Mouse (Mus musculus) liver, embryonic 12.5 days (tissue): ENCODE data around the gene Marveld3. TPM values are rescaled to one million over a fixed set of nuclear protein-coding genes. Genes with fewer than 3 reads are reported as not detected.
A peak's percentile ranks its signal among the peaks of the same experiment; 100 is the strongest.

Source experiments
- ATAC-seq: fragments of 200-750 bp; cut with Nextera tagmentation; 2 replicates; pipeline ENCODE4 v1.8.0; 2017; ENCODE audit warnings: moderate number of reproducible peaks, mild to moderate bottlenecking, moderate library complexity
- H3K27ac ChIP-seq: fragments of 300-500 bp; sonication (generic); 2 replicates; pipeline ENCODE4 v1.5.1; 2016; ENCODE audit warnings: mild to moderate bottlenecking
- H3K27me3 ChIP-seq: fragments of 300-500 bp; sonication (generic); replicated peaks from 2 replicates; pipeline ENCODE4 v1.6.1; 2016; ENCODE audit warnings: mild to moderate bottlenecking, moderate library complexity
- H3K36me3 ChIP-seq: fragments of 300-500 bp; sonication (generic); 2 replicates; pipeline ENCODE4 v1.6.1; 2016; ENCODE audit warnings: mild to moderate bottlenecking, moderate library complexity
- H3K4me1 ChIP-seq: fragments of 300-500 bp; sonication (generic); 2 replicates; pipeline ENCODE4 v1.6.1; 2016
- H3K4me2 ChIP-seq: fragments of 300-500 bp; sonication (generic); 2 replicates; pipeline ENCODE4 v1.6.1; 2016; ENCODE audit warnings: mild to moderate bottlenecking, moderate library complexity
- H3K4me3 ChIP-seq: fragments of 300-500 bp; sonication (generic); 2 replicates; pipeline ENCODE4 v1.5.1; 2016; ENCODE audit warnings: mild to moderate bottlenecking, moderate library complexity
- H3K9ac ChIP-seq: fragments of 300-500 bp; sonication (generic); 2 replicates; pipeline ENCODE4 v1.6.1; 2016; ENCODE audit warnings: mild to moderate bottlenecking, moderate library complexity
- H3K9me3 ChIP-seq: fragments of 300-500 bp; sonication (generic); replicated peaks from 2 replicates; pipeline ENCODE4 v1.6.1; 2016; ENCODE audit warnings: mild to moderate bottlenecking, moderate library complexity
- WGBS: fragments of 180-500 bp; shearing (Covaris S2); methylation state at CpG from one replicate; pipeline ENCODE4 v1.1.7; 2016; ENCODE audit not compliant: insufficient replicate concordance; 5-methylcytosine and 5-hydroxymethylcytosine counted together
- polyA plus RNA-seq: library from polyadenylated mRNA; unstranded; fragments of >200 nt; fragmentation: Nextera tagmentation; extraction: Ambion mirVana; gene quantifications from 2 replicates; pipeline ENCODE4 v1.2.1, GENCODE M21; 2016

The Marveld3 gene
- polyA plus RNA-seq, 1 experiment from 2014 or later = 0.15 TPM

- no peaks in the 10 kb centered on the region for H3K9me3 ChIP-seq
- H3K4me1 ChIP-seq = no peaks in the 10 kb centered on the region
- ATAC-seq = no peak
- H3K4me2 ChIP-seq = no peak within 1 kb of the TSS
- no peak within 1 kb of the TSS for H3K9ac ChIP-seq
- no peak within 1 kb of the TSS for H3K4me3 ChIP-seq
- no peaks in the 10 kb centered on the region for H3K27me3 ChIP-seq
- 69% methylated on average over 8 of the region's 8 CpGs for WGBS
- no peak within 1 kb of the TSS for H3K27ac ChIP-seq
- no peaks in the 10 kb centered on the region for H3K36me3 ChIP-seq
Observed at GRCm38 (mm10) chr8:109990224-109990623, 28.2 kb upstream of the Marveld3 start, which contains the start of gene Tat. Tat (plus strand) TSS chr8:109990437.

- H3K27me3 ChIP-seq = no peaks in the 10 kb centered on the region
- H3K4me3 ChIP-seq = no peak overlapping the region
- 79% methylated on average over 8 of the region's 8 CpGs for WGBS
- H3K27ac ChIP-seq = no peak overlapping the region
- H3K9me3 ChIP-seq = no peaks in the 10 kb centered on the region
- no peak overlapping the region for H3K9ac ChIP-seq
- no peak overlapping the region for H3K4me2 ChIP-seq
- H3K4me1 ChIP-seq = no peaks in the 10 kb centered on the region
- no peaks in the 10 kb centered on the region for H3K36me3 ChIP-seq
- ATAC-seq = no peak
Observed at GRCm38 (mm10) chr8:109989151-109989550, 27.1 kb upstream of the Marveld3 start.

- 65% methylated on average over 7 of the region's 7 CpGs for WGBS
Observed at GRCm38 (mm10) chr8:109987776-109988175, 25.8 kb upstream of the Marveld3 start.

GRCm38 (mm10) chr8:109986384-109986783, 24.4 kb upstream of the Marveld3 start:
- H3K27me3 ChIP-seq = no peaks in the 10 kb centered on the region
- H3K27ac ChIP-seq = no peak overlapping the region
- H3K4me2 ChIP-seq = no peak overlapping the region
- no peak overlapping the region for H3K9ac ChIP-seq
- H3K36me3 ChIP-seq = no peaks in the 10 kb centered on the region
- H3K4me1 ChIP-seq = no peaks in the 10 kb centered on the region
- H3K4me3 ChIP-seq = no peak overlapping the region
- peak; percentile 32; the same call in 1 of the 2 replicates for ATAC-seq
- WGBS = 55% methylated on average over 7 of the region's 7 CpGs
- no peaks in the 10 kb centered on the region for H3K9me3 ChIP-seq

More at GRCm38 (mm10) chr8:109987776-109988175, 25.8 kb upstream of the Marveld3 start:
- no peaks in the 10 kb centered on the region for H3K9me3 ChIP-seq
- H3K27ac ChIP-seq = no peak overlapping the region
- H3K4me2 ChIP-seq = no peak overlapping the region
- no peak for ATAC-seq
- no peaks in the 10 kb centered on the region for H3K4me1 ChIP-seq
- no peak overlapping the region for H3K4me3 ChIP-seq
- H3K27me3 ChIP-seq = no peaks in the 10 kb centered on the region
- H3K36me3 ChIP-seq = no peaks in the 10 kb centered on the region
- H3K9ac ChIP-seq = no peak overlapping the region

GRCm38 (mm10) chr8:109983944-109984343, 21.9 kb upstream of the Marveld3 start:
- Histone ChIP-seq H3K4me1 (no peaks in the 10 kb centered on the region), H3K9me3 (no peaks in the 10 kb centered on the region), H3K27me3 (no peaks in the 10 kb centered on the region), H3K4me2 (no peak overlapping the region), H3K36me3 (no peaks in the 10 kb centered on the region), H3K9ac (no peak overlapping the region), H3K27ac (no peak overlapping the region), H3K4me3 (no peak overlapping the region)
- no peak for ATAC-seq
- WGBS = 38% methylated on average over 5 of the region's 5 CpGs

- no peaks in the 10 kb centered on the region for H3K4me1 ChIP-seq
- H3K4me2 ChIP-seq = no peak overlapping the region
- H3K9me3 ChIP-seq = no peaks in the 10 kb centered on the region
- H3K9ac ChIP-seq = no peak overlapping the region
- H3K27ac ChIP-seq = no peak overlapping the region
- 60% methylated on average over 15 of the region's 15 CpGs for WGBS
- no peak for ATAC-seq
- H3K27me3 ChIP-seq = no peaks in the 10 kb centered on the region
- no peaks in the 10 kb centered on the region for H3K36me3 ChIP-seq
- H3K4me3 ChIP-seq = no peak overlapping the region
Observed at GRCm38 (mm10) chr8:109982386-109983105, 20.5 kb upstream of the Marveld3 start.

GRCm38 (mm10) chr8:109979339-109979738, 17.3 kb upstream of the Marveld3 start:
- Histone ChIP-seq H3K27me3 (no peaks in the 10 kb centered on the region), H3K4me2 (no peak overlapping the region), H3K9me3 (no peaks in the 10 kb centered on the region), H3K4me1 (no peaks in the 10 kb centered on the region), H3K4me3 (no peak overlapping the region), H3K36me3 (no peaks in the 10 kb centered on the region), H3K9ac (no peak overlapping the region), H3K27ac (no peak overlapping the region)
- no peak for ATAC-seq
- WGBS = 49% methylated on average over 6 of the region's 6 CpGs

- no peak overlapping the region for H3K4me3 ChIP-seq
- H3K36me3 ChIP-seq = no peaks in the 10 kb centered on the region
- H3K4me1 ChIP-seq = no peaks in the 10 kb centered on the region
- 56% methylated on average over 4 of the region's 4 CpGs for WGBS
- H3K27ac ChIP-seq = no peak overlapping the region
- peaks cover 24% of the 10 kb centered on the region for H3K27me3 ChIP-seq
- H3K9ac ChIP-seq = no peak overlapping the region
- ATAC-seq = no peak
- H3K9me3 ChIP-seq = no peaks in the 10 kb centered on the region
- no peak overlapping the region for H3K4me2 ChIP-seq
Observed at GRCm38 (mm10) chr8:109972901-109973300, 10.9 kb upstream of the Marveld3 start.

GRCm38 (mm10) chr8:109970323-109970722, 8.3 kb upstream of the Marveld3 start:
- no peak for ATAC-seq

GRCm38 (mm10) chr8:109968837-109969236, 6.8 kb upstream of the Marveld3 start:
- no peak overlapping the region for H3K27ac ChIP-seq
- peaks cover 30% of the 10 kb centered on the region for H3K27me3 ChIP-seq
- no peak for ATAC-seq
- no peak overlapping the region for H3K9ac ChIP-seq
- WGBS = 47% methylated on average over 10 of the region's 10 CpGs
- no peak overlapping the region for H3K4me2 ChIP-seq
- H3K4me3 ChIP-seq = no peak overlapping the region
- H3K9me3 ChIP-seq = no peaks in the 10 kb centered on the region
- no peaks in the 10 kb centered on the region for H3K4me1 ChIP-seq
- H3K36me3 ChIP-seq = no peaks in the 10 kb centered on the region

More at GRCm38 (mm10) chr8:109970323-109970722, 8.3 kb upstream of the Marveld3 start:
- peaks cover 27% of the 10 kb centered on the region for H3K27me3 ChIP-seq
- H3K4me3 ChIP-seq = no peak overlapping the region
- no peaks in the 10 kb centered on the region for H3K36me3 ChIP-seq
- no peaks in the 10 kb centered on the region for H3K9me3 ChIP-seq
- H3K4me1 ChIP-seq = no peaks in the 10 kb centered on the region
- WGBS = 4% methylated on average over 9 of the region's 9 CpGs
- H3K27ac ChIP-seq = no peak overlapping the region
- H3K4me2 ChIP-seq = no peak overlapping the region
- no peak overlapping the region for H3K9ac ChIP-seq

GRCm38 (mm10) chr8:109964106-109964505, 2.1 kb upstream of the Marveld3 start:
- Histone ChIP-seq H3K9ac (no peak overlapping the region), H3K4me3 (no peak overlapping the region), H3K36me3 (no peaks in the 10 kb centered on the region), H3K27ac (no peak overlapping the region), H3K27me3 (peaks cover 66% of the 10 kb centered on the region), H3K4me1 (peaks cover 7% of the 10 kb centered on the region; the same call in 1 of the 2 replicates), H3K4me2 (no peak overlapping the region), H3K9me3 (no peaks in the 10 kb centered on the region)
- 58% methylated on average over 4 of the region's 4 CpGs for WGBS
- ATAC-seq = no peak

GRCm38 (mm10) chr8:109963421-109963820, 1.4 kb upstream of the Marveld3 start:
- no peak overlapping the region for H3K27ac ChIP-seq
- H3K4me1 ChIP-seq = peaks cover 7% of the 10 kb centered on the region; the same call in 1 of the 2 replicates
- no peak overlapping the region for H3K4me2 ChIP-seq
- no peak overlapping the region for H3K9ac ChIP-seq
- no peaks in the 10 kb centered on the region for H3K9me3 ChIP-seq
- ATAC-seq = no peak
- H3K36me3 ChIP-seq = no peaks in the 10 kb centered on the region
- WGBS = 64% methylated on average over 13 of the region's 13 CpGs
- H3K27me3 ChIP-seq = peaks cover 66% of the 10 kb centered on the region
- H3K4me3 ChIP-seq = no peak overlapping the region
